In genomic region chr4:84453586-84453985, GRCm38 (mm10) we compare ENCODE assay signal across 17 mouse cellular contexts.
"Had no signal": no experiment of that assay in that cellular context is flagged by ENCODE, and none has a peak within 500 bp of the region (broad histone marks: within the 10 kb centered on the region; RNA-seq: fewer than 3 reads in every experiment).

No protein-coding gene starts in this region.

- H3K27ac ChIP-seq: hindbrain, postnatal 0 days; kidney, postnatal 0 days; layer of hippocampus, adult 2 months; liver, embryonic 15.5 days; macrophage; midbrain, embryonic 15.5 days; neural tube, embryonic 13.5 days; stomach, embryonic 15.5 days had no signal

- H3K27me3 ChIP-seq: liver, embryonic 15.5 days; megakaryocyte, embryonic 14.5 days; midbrain, embryonic 15.5 days; neural tube, embryonic 13.5 days; stomach, embryonic 15.5 days had no signal

- H3K9ac ChIP-seq: liver, embryonic 15.5 days; lung, embryonic 14.5 days; midbrain, embryonic 15.5 days; neural tube, embryonic 13.5 days; stomach, embryonic 15.5 days had no signal

- H3K9me3 ChIP-seq: liver, embryonic 15.5 days; megakaryocyte, embryonic 14.5 days; midbrain, embryonic 15.5 days; neural tube, embryonic 13.5 days; stomach, embryonic 15.5 days had no signal

- H3K4me2 ChIP-seq: liver, embryonic 11.5 days; liver, embryonic 15.5 days; lung, embryonic 14.5 days; midbrain, embryonic 11.5 days; midbrain, embryonic 15.5 days; neural tube, embryonic 13.5 days; stomach, embryonic 15.5 days had no signal

- H3K4me1 ChIP-seq: liver, embryonic 15.5 days; megakaryocyte, embryonic 14.5 days had no signal

- ATAC-seq: hindbrain, postnatal 0 days; midbrain, embryonic 15.5 days had no signal

- H3K4me3 ChIP-seq: layer of hippocampus, adult 2 months; liver, embryonic 15.5 days; megakaryocyte, embryonic 14.5 days; midbrain, embryonic 15.5 days; neural tube, embryonic 13.5 days; stomach, embryonic 15.5 days had no signal

- H3K36me3 ChIP-seq: liver, embryonic 15.5 days; midbrain, embryonic 15.5 days; neural tube, embryonic 13.5 days; stomach, embryonic 15.5 days had no signal

- DNase-seq: lung, embryonic 14.5 days; lung, postnatal 10 days; retina, postnatal 1 day; right cerebral cortex, postnatal 14 days; thymus, adult 2 months; thymus, postnatal 25 days had no signal
